Mouse (Mus musculus): Measurements from ENCODE around the gene Tmem179b.
A peak's percentile ranks its signal among the peaks of the same experiment; 100 is the strongest.

- TF ChIP-seq CTCF (IDR thresholded peaks at IDR 0.05; ENCODE audit: extremely low read depth, insufficient read length, insufficient replicate concordance, low read depth, low read length) (no peak), POLR2A (IDR thresholded peaks at IDR 0.05; ENCODE audit: low read depth, low read length) (peak; percentile 87)
Measured at GRCm38 (mm10) chr19:8774086-8774835, at the start of gene Tmem179b.
